Mouse (Mus musculus): ENCODE results near the gene Abcg1. TPM values are rescaled to one million over a fixed set of nuclear protein-coding genes. Genes with fewer than 3 reads are reported as not detected.

Gene Abcg1
- polyA plus RNA-seq, 1 experiment from 2014 or later = 7.7 TPM

DNA sequence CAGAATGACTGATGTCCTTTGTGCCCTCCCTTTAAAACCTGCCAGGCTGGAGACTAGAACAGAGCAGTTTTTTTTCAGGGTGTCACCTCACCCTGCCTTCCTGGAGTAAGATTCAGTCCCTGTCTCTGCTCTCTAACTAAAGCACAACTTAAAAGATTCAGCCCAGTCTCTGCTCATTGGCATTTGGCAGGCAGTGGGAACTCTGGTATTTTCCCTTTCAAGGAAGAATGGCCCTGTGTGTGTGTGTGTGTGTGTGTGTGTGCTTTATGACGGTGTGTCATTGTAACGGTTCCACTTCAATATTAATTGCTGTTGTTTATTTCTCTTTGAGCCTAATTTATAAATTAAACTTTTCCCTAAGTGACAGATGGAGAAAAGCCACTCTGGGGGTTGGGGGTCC, 14.7 kb upstream of the Abcg1 start:
- no peak overlapping the region for H3K27ac ChIP-seq (replicated peaks)
- no peak overlapping the region for H3K4me3 ChIP-seq
- H3K4me1 ChIP-seq = peaks cover 7% of the 10 kb centered on the region; the same call in 1 of the 2 replicates
- H3K36me3 ChIP-seq = no peaks in the 10 kb centered on the region
- no peak overlapping the region for H3K4me2 ChIP-seq
- no peaks in the 10 kb centered on the region for H3K27me3 ChIP-seq (replicated peaks)
- 67% methylated on average over 2 of the region's 2 CpGs for whole genome bisulfite sequencing
- H3K9ac ChIP-seq = no peak overlapping the region
- ATAC-seq (ENCODE audit: extremely low read depth, insufficient number of reproducible peaks, low FRiP score, low TSS enrichment) = no peak
- no peaks in the 10 kb centered on the region for H3K9me3 ChIP-seq

GRCm38 (mm10) chr17:31057891-31058744, 643 bp downstream of the Abcg1 start:
- Histone ChIP-seq H3K4me2 (peak overlapping the region; percentile 98), H3K27ac (replicated peaks) (peak overlapping the region; percentile 54), H3K36me3 (no peaks in the 10 kb centered on the region), H3K4me1 (peaks cover 44% of the 10 kb centered on the region), H3K27me3 (replicated peaks) (peaks cover 26% of the 10 kb centered on the region), H3K9ac (peak overlapping the region; percentile 74), H3K4me3 (peak overlapping the region; percentile 66), H3K9me3 (peaks cover 14% of the 10 kb centered on the region)
- ATAC-seq (ENCODE audit: extremely low read depth, insufficient number of reproducible peaks, low FRiP score, low TSS enrichment) = 0 out of 2 replicates have a peak, but pooled peaks have one; percentile 29
- 1% methylated on average over 30 of the region's 31 CpGs for WGBS

DNA sequence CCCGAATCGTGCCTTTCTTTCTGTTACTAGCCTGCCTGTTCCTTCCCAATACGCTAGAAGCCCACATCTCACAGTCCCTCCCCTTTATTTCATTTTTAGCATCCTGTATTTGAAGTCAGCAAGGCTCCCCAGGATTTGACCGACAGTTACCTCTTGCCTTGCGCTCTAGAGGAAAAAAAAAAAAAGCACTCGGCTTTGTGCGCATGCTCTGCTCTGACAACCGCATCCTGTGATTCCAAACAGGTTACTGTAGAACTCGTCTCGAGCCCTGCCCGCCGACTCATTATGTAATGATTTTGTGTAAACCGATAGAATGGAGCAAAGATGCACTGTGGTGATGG, 1.2 kb downstream of the Abcg1 start:
- WGBS = 1% methylated on average over 13 of the region's 13 CpGs
- H3K4me2 ChIP-seq = peak overlapping the region; percentile 98

DNA sequence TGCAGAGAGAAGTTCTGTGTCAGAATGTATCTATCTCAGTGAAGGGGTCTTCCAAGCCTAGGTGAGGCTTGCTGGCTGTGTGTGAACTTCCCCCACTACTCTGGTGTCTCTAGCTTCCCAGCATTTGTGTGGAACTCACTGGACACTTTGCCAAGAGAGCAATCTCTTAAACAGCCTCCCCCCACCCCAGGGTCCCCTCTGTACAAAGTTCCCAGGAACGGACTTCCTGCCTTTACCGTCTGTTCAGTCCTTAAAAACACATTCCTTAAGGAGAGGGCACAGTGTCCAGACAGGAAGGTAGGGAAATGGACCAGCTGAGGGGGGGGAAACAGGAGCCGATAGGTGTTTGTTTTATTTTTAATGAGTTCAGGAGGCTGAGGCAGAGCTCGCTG, 2.7 kb downstream of the Abcg1 start:
- Histone ChIP-seq H3K4me1 (peaks cover 44% of the 10 kb centered on the region), H3K4me3 (no peak overlapping the region), H3K36me3 (no peaks in the 10 kb centered on the region; the same call in 1 of the 2 replicates), H3K4me2 (peak overlapping the region; percentile 98; the same call in 1 of the 2 replicates), H3K9me3 (no peaks in the 10 kb centered on the region), H3K27ac (replicated peaks) (peak overlapping the region; percentile 59), H3K9ac (no peak overlapping the region), H3K27me3 (replicated peaks) (peaks cover 26% of the 10 kb centered on the region)
- ATAC-seq (ENCODE audit: extremely low read depth, insufficient number of reproducible peaks, low FRiP score, low TSS enrichment) = no peak
- 63% methylated on average over 4 of the region's 4 CpGs for WGBS

More for the DNA sequence above, 1.2 kb downstream of the Abcg1 start:
- no peak for ATAC-seq (ENCODE audit: extremely low read depth, insufficient number of reproducible peaks, low FRiP score, low TSS enrichment)
- Histone ChIP-seq H3K9me3 (peaks cover 8% of the 10 kb centered on the region), H3K27me3 (replicated peaks) (peaks cover 26% of the 10 kb centered on the region), H3K36me3 (no peaks in the 10 kb centered on the region), H3K9ac (peak overlapping the region; percentile 74), H3K4me3 (peak overlapping the region; percentile 66), H3K27ac (replicated peaks) (peak overlapping the region; percentile 54; the same call in 1 of the 2 replicates), H3K4me1 (peaks cover 44% of the 10 kb centered on the region)

- Histone ChIP-seq H3K9me3 (no peaks in the 10 kb centered on the region), H3K4me3 (no peak overlapping the region), H3K4me1 (peaks cover 44% of the 10 kb centered on the region), H3K27ac (replicated peaks) (peak overlapping the region; percentile 59), H3K4me2 (peak overlapping the region; percentile 98; the same call in 1 of the 2 replicates), H3K36me3 (no peaks in the 10 kb centered on the region; the same call in 1 of the 2 replicates), H3K9ac (0 out of 2 replicates have a peak overlapping the region, but pooled peaks have one; percentile 47), H3K27me3 (replicated peaks) (peaks cover 22% of the 10 kb centered on the region)
- ATAC-seq (ENCODE audit: extremely low read depth, insufficient number of reproducible peaks, low FRiP score, low TSS enrichment) = no peak
- WGBS = 48% methylated on average over 13 of the region's 13 CpGs
Measured at GRCm38 (mm10) chr17:31060588-31061345, 3.3 kb downstream of the Abcg1 start.

DNA sequence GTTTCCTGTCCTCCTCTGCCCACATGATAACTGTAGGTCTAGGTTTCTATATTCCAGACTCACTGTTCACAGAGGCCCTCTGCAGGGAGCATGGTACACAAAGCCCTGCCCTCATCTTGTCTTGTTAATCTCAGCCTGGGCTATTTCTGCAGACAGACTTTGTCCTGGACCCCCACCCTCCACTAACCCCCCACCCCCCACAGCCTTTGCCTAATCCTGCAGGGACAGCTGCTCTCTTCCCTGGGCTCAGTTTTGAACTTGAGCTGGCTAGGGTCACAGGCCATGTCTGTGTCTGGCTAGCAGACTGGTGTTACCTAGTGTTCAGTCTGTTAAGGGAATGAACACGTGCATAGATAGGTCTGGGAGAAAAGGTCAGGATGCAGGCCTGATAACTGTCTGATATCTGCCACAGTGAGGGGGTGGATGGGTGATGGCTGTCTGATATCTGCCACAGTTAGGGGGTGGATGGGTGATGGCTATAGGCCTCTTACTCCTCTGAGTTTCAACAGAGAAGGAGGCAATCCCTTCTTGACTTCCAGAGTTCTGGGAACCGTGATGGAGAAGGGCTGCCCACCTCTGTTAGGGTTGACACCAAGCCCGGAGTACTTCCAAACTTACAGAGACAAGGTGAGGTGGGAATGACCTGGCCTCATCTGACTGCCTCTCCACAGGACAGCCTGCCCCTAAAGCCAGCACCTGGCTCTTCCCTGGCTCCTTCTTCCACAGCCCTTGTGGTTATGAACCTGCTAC, 4.0 kb downstream of the Abcg1 start:
- Histone ChIP-seq H3K27me3 (replicated peaks) (peaks cover 18% of the 10 kb centered on the region), H3K9me3 (no peaks in the 10 kb centered on the region), H3K4me3 (no peak overlapping the region), H3K9ac (peak overlapping the region; percentile 47; the same call in 1 of the 2 replicates), H3K4me1 (peaks cover 44% of the 10 kb centered on the region), H3K4me2 (no peak overlapping the region), H3K36me3 (peaks cover 2% of the 10 kb centered on the region; the same call in 1 of the 2 replicates), H3K27ac (replicated peaks) (peak overlapping the region; percentile 59)
- 59% methylated on average over 3 of the region's 3 CpGs for WGBS
- no peak for ATAC-seq (ENCODE audit: extremely low read depth, insufficient number of reproducible peaks, low FRiP score, low TSS enrichment)

DNA sequence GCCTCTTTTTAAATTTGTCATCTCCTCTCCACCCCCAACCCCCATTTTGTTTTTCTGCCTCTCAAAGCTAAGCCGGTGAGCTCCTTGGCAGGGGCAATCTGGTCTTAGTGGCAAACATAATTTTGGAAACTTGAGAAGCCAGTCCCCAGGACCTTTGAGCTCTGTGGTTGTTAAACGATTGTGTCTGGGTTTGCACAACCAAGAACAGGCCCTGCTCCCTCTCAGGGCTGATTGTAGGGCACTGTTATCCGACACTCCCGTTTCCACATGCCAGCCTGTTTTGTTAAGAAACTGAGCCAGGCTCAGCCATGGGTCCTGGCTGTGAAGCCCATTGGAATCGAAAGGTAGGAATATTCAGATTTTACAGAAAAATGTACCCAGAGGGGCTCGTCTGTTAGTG, 8.6 kb downstream of the Abcg1 start:
- H3K9ac ChIP-seq = no peak overlapping the region
- no peak for ATAC-seq (ENCODE audit: extremely low read depth, insufficient number of reproducible peaks, low FRiP score, low TSS enrichment)
- H3K4me3 ChIP-seq = no peak overlapping the region
- no peaks in the 10 kb centered on the region for H3K9me3 ChIP-seq
- H3K4me2 ChIP-seq = no peak overlapping the region
- H3K4me1 ChIP-seq = peaks cover 45% of the 10 kb centered on the region
- WGBS = 70% methylated on average over 6 of the region's 6 CpGs
- H3K36me3 ChIP-seq = peaks cover 5% of the 10 kb centered on the region; the same call in 1 of the 2 replicates
- no peak overlapping the region for H3K27ac ChIP-seq (replicated peaks)
- no peaks in the 10 kb centered on the region for H3K27me3 ChIP-seq (replicated peaks)

- no peak overlapping the region for H3K4me2 ChIP-seq
- H3K4me3 ChIP-seq = no peak overlapping the region
- H3K36me3 ChIP-seq = peaks cover 5% of the 10 kb centered on the region; the same call in 1 of the 2 replicates
- no peak overlapping the region for H3K9ac ChIP-seq
- no peaks in the 10 kb centered on the region for H3K9me3 ChIP-seq
- no peak overlapping the region for H3K27ac ChIP-seq (replicated peaks)
- WGBS = 67% methylated on average over 11 of the region's 11 CpGs
- no peaks in the 10 kb centered on the region for H3K27me3 ChIP-seq (replicated peaks)
- ATAC-seq (ENCODE audit: extremely low read depth, insufficient number of reproducible peaks, low FRiP score, low TSS enrichment) = no peak
- peaks cover 48% of the 10 kb centered on the region for H3K4me1 ChIP-seq
Measured at GRCm38 (mm10) chr17:31067051-31067450, 9.6 kb downstream of the Abcg1 start.

DNA sequence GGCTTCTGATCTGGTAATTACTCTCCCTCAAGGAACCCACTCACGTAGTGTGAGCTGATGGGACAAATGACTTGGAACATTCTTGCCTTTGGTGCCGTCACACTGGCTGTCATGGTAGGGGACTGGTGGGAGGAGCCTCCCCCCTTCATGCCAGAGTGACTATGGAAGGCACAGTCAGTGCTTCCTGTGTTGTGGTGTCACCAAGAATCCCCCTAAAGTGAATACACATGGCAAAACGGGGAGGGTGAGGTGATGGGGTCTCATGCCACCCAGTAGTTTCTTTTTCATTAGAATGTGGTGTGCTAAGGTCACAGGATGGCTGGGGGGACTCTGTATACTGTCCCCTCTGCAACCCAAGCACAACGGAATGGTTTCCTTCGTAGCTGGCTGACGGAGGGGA, 11.6 kb downstream of the Abcg1 start:
- H3K4me1 ChIP-seq = peaks cover 68% of the 10 kb centered on the region
- 81% methylated on average over 6 of the region's 6 CpGs for WGBS
- H3K36me3 ChIP-seq = peaks cover 5% of the 10 kb centered on the region; the same call in 1 of the 2 replicates
- no peak overlapping the region for H3K4me2 ChIP-seq
- H3K9me3 ChIP-seq = no peaks in the 10 kb centered on the region
- H3K27me3 ChIP-seq (replicated peaks) = no peaks in the 10 kb centered on the region
- no peak overlapping the region for H3K27ac ChIP-seq (replicated peaks)
- no peak overlapping the region for H3K9ac ChIP-seq
- no peak for ATAC-seq (ENCODE audit: extremely low read depth, insufficient number of reproducible peaks, low FRiP score, low TSS enrichment)
- H3K4me3 ChIP-seq = no peak overlapping the region

DNA sequence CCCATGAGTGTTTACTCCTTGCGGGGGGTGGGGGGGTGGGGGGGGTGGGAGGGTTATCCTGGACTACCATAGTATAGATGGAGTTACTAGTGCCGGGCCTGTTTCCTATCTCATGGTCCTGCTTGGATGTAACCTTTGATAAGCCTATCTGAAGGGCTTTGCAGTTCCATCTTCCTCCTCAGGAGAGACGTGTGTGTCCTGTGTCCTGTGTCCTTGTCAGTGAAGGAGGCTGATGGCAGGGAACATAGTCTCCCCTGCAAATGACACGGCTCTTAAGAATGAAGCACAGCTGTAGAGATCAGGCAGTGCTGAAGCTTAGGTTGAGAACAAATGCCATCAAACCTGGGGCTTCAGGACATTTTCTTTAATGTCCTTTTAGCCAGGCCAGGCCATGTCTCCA, 12.4 kb downstream of the Abcg1 start:
- no peak overlapping the region for H3K4me2 ChIP-seq
- 49% methylated on average over 4 of the region's 4 CpGs for WGBS
- no peak overlapping the region for H3K4me3 ChIP-seq
- H3K9me3 ChIP-seq = no peaks in the 10 kb centered on the region
- H3K9ac ChIP-seq = no peak overlapping the region
- H3K4me1 ChIP-seq = peaks cover 75% of the 10 kb centered on the region
- no peaks in the 10 kb centered on the region for H3K27me3 ChIP-seq (replicated peaks)
- no peak for ATAC-seq (ENCODE audit: extremely low read depth, insufficient number of reproducible peaks, low FRiP score, low TSS enrichment)
- H3K27ac ChIP-seq (replicated peaks) = no peak overlapping the region
- peaks cover 5% of the 10 kb centered on the region; the same call in 1 of the 2 replicates for H3K36me3 ChIP-seq

Data from heart, embryonic 13.5 days (tissue).